Mouse (Mus musculus): ENCODE data around the gene Snx10.
A peak's percentile ranks its signal among the peaks of the same experiment; 100 is the strongest.
"Not testable (repeated sequence)": the region's sequence is repeated elsewhere in the genome, so short reads cannot be mapped to it uniquely, and the experiment has no call there.

The Snx10 gene

DNA sequence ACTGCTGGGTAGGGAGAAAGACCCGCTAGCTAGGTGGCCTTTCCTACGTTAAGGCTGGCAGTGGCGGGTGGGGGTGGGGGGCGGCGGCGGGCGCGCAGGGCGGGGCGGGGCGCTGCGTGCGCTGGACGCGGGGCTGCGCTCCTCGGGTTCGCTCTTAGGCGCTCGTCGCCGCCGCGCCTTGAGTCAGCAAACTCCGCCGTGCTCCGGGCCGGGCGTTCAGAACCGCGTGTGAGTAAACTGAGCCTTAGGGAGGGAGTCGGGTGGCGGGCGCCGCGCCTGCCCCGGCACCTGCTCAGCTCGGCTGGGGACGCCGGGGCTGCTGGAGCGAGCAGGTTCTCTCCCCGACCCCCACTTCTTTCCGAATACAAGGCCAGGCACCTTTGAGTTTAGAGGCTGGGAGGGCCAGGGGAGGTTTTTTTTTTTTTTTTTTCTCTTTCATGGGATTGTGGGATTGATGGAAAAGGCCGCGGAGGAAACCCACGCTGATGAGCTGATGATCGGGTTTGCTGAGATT is at the start of gene Snx10:
TSS of gene Snx10 (plus strand) at position 95 of the 514 bp plus-strand sequence.
- peak; percentile 60 for DNase-seq (ENCODE audit: extremely low spot score)

DNA sequence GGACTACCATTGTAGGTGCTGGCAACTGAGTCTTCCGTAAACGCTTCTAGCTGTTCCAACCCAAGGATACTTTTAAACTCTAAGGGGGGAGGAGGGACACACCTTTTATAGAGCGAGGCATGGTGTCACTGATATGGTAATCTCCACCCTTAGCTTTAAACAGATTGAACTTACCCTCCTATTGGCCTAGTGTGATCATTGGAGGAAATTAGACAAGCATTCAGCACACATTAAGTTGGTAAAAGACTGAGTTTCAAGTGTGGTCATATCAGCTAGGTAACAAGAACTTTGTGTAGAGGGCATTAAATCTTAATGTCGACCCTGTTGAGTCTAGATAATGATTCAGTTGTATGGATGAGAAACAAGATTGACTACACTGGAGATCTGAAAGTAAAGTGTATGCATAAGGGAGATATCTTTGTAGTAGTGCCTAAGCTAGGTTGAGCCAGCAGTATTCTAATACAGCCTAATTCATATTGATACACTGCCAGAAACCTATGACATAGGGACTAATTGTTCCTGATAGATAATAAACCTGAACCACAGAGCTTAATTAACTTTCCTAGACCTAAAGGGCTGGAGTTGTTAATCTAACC is 44.5 kb upstream of the Snx10 start:
- DNase-seq (ENCODE audit: extremely low spot score), result no peak

DNA sequence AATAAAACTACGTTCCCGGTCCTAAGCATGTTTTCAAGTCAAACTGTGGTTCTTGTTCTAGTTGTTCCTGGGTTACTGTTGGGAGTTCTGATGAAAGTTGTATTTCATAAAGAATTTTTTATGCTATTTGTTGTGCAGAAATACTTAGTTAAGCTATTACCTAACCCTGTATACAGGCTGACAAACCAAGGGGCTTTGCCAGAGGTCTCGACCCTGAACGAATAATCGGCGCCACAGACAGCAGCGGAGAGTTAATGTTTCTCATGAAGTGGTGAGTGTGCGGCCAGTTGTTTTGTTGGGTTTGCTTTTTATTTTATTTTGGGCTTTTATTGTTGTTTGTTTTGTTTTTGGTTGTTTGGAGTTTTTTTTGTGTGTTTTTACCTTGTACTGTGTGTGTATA is 42.2 kb upstream of the Snx10 start:
- DNase-seq (ENCODE audit: extremely low spot score), result no peak

DNA sequence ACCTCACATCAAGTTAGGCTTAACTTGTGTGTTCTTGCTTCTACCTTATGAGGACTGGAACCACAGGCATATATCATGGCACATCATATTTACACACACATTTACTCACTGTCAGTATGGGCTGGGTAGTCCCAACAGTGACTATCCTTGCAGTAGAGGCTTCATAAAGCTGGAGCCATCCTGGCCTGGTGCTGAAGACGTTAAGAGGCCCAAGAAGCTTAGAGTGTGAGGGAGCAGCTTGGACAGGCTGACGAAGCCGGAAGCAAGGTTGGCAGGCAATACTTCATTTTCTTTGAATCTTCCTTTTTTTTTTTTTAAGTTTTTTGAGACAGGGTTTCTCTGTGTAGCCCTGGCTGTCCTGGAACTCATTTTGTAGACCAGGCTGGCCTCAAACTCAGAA is 39.8 kb upstream of the Snx10 start:
- DNase-seq (ENCODE audit: extremely low spot score), result no peak

DNA sequence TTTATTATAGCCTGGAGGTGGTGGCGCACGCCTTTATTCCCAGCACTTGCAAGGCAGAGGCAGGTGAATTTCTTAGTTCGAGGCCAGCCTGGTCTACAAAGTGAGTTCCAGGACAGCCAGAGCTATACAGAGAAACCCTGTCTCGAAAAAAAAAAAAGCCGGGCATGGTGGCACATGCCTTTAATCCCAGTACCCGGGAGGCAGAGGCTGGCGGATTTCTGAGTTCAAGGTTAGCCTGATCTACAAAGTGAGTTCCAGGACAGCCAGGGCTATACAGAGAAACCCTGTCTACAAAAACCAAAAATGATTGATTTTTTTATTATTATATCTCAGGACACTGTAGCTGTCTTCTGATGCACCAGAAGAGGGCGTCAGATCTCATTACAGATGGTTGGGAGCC is 39.1 kb upstream of the Snx10 start:
- DNase-seq (ENCODE audit: extremely low spot score), result not testable (repeated sequence)

DNA sequence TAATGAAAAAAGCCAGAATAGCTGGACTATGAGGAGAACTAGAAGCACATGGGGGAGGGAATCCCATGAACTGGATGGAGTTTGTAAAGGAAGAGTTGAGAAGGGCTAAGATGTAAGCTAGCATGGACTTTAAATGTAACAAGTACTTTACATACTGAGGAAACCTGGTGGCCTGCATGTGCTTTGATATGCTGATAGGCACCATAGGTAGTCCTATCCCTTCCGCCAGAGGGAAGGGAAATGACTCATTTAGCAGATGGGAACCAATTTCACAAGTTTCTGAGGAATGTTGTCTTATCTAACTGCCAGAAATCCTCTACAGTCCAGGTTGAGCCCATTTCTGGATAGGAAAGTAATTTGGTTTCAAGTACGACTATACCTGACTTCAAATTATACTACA is 38.1 kb upstream of the Snx10 start:
- DNase-seq (ENCODE audit: extremely low spot score), result no peak

DNA sequence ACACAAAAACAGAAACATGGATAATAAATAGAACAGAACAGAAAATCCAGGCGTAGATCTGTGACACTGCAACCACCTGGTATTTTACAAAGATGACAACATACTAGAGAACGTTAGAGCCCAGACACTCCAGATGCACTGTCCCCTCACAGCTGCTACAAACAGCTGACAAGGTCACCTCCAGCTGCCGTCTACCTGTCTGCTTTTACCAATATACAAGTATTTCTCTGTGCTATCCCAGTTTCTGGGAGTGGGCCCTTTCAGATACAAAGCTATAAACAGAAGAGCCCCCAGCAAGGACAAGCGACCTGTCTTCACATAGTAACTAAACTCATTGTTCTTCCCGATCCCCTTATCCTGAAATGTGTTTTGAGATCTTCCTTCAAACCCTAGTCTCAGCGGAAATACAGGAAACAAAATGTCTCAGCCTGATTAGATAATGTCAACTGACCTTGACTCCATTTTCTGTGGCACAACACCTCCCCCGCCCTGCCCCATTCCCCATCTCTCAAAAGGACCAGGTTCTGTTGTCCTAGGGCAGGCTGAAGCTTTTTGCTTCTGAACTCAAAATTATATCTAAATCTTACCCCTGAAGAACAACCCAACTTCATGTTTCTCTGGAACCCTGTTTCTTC is 37.5 kb upstream of the Snx10 start:
- DNase-seq (ENCODE audit: extremely low spot score), result no peak

DNA sequence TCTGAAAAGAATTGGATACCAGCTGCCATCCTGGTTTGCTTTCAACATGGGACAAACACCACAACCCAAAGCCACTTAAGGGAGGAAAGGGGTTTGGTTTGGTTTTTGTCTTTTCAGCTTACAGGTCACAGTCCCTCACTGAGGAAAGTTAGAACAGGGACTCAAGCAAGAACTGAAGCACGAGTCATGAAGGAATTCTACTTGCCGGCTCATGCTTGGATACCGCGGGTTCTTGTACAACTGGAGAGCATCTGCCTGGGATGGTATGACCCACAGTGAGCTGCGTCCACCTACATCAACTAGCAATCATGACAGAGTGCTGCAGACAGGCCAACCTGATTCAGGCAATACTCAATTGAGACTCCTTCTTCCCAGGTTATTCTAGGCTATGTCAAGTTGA is 37.0 kb upstream of the Snx10 start:
- DNase-seq (ENCODE audit: extremely low spot score), result no peak

DNA sequence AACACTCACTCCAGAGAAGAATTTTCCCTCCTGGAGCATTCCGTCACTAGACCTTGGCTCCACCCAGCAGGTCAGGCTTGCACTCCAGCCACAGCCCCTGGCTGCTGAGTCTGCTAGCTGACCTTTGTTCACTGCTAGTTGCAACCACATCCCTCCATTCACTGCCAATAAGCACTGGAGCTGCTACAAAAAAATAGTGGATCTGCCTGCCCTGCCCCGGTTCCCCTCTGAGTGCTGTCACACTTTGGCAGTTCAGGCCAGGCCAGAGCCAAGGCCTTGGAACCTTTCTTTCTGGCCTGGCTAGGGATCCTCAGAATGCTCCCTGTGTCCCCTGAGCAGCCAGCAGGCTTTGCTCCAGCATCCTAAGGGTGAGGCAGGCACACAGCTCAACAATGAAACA is 33.9 kb upstream of the Snx10 start:
- no peak for DNase-seq (ENCODE audit: extremely low spot score)

DNA sequence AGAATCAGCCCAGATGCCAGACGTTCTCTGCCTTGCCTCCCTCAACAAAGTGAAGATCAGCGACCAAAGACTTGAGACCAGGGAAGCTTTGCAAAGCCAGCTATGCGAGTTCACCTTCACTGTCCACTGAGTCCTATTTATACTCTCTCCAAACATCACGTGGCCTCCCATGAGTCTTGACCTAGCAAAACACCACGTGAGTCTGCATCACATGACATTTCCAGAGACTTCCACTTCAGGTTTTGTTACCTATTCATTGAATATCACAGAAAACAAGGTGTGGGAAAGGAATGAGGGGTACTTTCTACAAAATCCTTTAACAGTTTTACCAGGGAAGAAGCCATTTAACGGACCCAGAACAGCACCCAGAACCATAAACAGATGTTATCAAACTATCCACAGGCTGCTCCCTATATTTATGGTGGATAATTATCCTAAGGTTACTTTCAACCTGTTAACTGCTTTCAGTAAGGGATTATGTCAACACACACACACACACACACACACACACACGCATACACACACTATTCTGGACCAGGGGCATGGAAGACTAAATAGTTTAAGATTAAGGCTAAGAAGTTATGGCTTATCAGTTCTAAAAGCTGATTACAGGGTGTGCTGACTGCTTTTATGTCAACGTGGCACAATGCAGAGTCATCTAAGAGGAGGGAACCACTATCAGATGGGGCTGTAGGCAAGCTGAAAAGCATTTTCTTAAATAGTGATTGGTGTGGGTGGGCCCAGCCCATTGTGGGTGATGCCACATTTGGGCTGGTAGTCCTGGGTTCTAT is 26.2 kb upstream of the Snx10 start:
- no peak for DNase-seq (ENCODE audit: extremely low spot score)

DNA sequence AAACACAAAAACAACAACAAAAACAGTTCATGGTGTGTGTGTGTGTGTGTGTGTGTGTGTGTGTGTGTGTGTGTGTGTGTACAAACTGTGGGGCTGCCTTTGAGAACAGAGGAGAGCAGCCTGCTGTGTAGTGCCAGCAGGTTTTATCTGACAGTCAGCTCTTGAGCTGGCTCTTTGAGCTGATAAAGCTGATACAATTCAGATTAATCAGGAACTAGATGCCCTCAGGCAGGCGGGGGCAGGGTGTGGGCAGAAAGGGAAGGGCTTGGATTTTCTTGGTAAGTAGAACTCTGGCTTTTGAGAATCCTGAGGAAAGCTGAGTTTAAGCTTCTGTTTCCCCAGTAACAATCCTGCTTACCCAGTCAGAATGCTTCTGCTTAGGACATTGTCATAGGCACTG is 18.0 kb upstream of the Snx10 start:
- DNase-seq (ENCODE audit: extremely low spot score), result no peak

DNA sequence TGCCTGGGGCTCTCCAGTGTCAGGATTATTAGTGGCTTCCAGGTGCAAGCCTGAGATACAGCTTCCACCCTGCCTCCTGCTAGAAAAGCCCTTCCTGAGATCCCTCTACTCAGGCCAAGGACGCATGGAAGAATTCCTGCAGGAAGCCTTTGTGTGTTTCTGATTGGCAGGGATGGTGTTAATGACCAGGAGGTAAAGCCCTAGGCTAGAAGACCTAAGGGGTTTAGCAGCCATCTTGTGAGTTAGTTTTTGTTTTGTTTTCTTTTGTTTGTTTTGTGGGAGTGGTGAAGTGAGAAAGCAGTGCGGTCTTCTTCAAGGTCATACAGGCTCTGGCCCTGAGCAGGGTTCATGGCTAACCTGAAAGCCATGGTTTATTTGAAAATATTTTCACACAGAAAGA is 16.1 kb upstream of the Snx10 start:
- DNase-seq (ENCODE audit: extremely low spot score), result no peak

DNA sequence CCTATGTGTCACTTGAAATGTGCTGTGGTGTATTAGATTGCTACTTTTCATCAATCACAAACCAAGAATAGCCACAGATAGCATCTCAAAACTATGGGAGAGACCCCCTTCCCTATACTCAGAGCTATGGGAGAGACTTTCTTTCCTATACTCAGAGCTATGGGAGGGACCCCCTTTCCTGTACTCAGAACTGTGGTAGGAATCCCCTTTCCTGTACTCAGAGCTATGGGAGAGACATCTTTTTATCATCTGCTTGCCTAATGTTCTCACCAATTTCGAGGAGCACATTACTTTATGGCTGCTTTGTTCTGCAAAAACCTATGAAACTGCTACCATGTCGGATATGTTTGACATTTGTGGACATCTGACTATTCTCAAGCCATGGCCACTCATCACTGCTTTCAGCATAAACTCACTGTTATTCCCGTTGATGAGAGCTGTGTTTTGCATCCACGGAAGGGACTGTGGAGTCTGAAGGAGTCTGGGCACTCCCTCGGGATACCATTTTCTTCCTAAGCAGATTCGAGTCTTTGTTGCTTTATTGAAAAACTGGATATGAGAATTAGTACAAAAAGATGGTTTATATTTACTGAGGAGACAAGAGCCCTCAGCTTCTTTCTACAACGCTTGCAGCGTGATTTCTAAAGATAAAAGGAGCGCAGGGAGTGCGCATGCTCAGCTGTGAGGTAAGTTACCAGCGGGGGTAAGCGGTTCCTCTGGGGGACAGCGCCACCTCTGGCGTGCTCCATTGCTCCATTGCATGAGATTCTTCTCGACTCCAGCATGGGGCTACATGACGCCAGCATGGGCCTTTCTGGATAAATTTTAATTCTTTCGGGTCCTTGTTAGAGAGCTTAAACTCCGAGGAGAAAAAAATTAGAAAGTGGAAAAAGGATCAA is 14.7 kb upstream of the Snx10 start:
- DNase-seq (ENCODE audit: extremely low spot score), result peak; percentile 79

DNA sequence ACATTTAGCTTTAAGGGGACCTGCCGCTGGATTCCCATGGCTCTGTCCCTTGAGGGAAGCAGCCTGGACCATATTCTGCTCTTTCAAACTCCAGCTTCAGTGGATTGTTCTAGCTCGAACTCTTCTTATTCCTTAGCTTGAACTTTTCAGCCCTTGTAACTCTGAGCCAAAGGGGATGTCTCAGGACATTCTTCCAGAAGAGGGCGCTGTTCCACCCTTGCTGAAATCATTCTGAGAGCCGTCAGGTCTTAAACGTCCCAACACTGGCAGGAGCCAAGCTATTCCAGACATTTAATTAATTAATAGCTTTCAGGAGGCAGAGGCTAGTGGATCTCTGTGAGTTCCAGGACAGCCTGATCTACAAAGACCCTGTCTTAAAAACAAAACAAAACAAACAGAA is 13.6 kb upstream of the Snx10 start:
- peak; percentile 33 for DNase-seq (ENCODE audit: extremely low spot score)

DNA sequence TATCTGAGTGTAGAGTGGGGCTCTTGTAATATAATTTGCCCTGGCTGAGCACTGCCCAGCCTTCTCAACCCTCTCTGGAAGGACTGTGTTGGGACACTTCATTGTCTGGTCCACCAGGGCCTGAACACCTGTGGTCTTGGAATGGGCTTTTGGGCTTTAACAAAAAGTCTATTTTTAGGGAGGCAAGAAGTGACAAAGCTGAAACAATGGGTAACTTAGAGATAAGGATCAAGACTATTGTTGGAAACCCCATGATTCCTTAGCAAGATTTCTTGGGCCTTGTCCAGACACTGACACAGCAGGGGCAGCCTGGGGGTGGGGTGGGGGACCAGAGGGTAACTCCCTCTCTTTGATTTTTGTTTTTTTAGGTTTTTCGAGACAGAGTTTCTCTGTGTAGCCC is 12.8 kb upstream of the Snx10 start:
- DNase-seq (ENCODE audit: extremely low spot score), result no peak

DNA sequence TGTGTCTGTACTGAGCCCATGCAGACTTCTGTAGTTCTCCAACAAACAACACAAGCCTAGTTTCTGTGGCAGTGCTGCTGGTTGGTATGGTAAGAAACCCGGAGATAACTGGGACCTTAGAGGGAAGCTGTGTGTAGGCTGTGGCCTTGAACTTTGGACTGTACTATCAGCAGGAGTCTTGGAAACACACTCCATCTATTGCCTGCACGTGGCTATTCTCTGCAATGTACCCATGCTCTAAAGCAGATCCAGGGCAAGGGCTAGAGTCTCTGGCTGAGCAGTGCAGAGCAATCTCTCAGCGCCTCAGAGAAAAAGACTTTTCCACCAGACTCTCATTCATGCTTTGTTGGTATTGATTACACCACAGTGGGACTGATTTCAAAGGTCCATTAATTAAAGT is 10.0 kb upstream of the Snx10 start:
- DNase-seq (ENCODE audit: extremely low spot score), result no peak

DNA sequence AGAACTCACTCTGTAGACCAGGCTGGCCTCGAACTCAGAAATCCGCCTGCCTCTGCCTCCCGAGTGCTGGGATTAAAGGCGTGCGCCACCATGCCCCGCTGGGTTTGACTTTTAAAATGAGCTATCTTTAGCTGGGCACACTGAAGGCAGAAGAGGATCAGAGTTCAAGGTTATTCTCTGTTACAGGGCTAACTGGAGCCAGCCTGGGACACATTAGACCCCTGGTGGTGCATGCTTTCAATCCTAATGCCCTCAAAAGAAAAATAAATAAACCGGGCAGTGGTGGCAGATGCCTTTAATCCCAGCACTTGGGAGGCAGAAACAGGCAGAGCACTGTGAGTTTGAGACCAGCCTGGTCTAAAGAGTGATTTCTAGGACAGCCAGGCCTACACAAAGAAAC is 8.8 kb upstream of the Snx10 start:
- no peak for DNase-seq (ENCODE audit: extremely low spot score)

DNA sequence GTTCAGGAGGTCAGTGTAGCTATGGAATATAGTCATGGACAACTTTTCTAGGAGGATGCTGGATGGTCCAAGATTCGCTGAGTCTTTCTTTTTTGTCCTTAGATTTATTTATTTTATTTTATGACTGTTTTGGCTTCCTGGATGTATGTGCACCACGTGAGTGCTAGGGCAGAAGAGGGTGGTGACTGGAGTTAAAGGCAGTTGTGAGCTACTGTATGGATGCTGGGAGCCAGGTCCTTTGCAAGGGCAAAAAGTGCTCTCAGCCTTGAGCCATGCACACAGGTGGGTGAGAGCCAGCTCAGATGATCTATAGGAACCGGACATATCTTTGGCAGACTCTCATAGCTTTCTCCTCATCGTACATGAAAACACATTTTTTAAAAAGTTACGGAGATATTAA is 391 bp upstream of the Snx10 start:
- DNase-seq (ENCODE audit: extremely low spot score), result no peak

DNA sequence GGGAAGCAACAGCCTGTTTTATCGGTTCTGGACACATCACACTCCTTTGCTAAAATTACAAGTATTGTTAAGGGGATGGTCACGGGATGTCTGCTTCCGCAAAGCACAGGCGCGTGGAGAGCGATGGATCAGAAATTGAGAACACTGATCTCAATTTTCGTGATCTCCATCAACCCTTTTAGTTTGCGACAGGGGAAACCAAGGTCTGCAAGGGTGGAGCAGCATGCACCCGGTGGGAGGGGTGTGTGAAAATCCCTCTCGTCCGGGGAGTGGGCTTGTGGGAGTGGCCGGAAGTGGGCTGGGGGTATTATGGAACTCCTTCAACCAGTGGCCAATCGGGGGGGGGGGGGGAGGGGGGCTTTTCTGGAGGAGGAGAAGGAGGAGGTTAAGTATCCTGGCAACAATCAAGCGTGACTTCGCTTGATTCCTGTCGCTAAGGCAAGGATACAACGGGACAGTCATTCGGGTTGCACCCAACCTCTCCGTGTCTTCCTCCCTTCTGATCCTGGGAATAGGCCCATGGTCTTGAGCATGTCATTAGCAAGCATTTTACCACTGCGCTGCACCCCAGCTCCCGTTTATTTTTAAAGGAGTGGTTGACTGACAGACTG is 725 bp downstream of the Snx10 start:
- peak; percentile 86 for DNase-seq (ENCODE audit: extremely low spot score)

DNA sequence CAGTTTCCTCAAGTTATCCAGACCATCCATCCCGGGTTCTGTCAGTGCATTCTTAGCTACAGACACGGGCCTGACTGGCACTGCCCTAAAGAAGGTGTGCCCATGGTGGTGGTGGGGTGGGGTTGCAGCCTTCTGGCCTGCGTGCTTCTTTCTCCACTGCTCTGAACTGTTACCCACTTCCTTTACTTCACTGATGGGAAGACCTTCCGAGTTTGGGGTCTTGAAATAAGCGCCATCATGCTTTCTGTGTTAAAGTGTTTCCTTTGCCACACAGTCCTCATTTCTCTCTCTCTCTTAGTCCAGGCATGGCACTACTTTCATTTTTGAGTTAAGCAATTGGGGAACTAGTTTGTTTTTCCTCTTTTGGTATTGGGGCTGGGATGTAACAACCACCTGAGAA is 1.3 kb downstream of the Snx10 start:
- no peak for DNase-seq (ENCODE audit: extremely low spot score)

DNA sequence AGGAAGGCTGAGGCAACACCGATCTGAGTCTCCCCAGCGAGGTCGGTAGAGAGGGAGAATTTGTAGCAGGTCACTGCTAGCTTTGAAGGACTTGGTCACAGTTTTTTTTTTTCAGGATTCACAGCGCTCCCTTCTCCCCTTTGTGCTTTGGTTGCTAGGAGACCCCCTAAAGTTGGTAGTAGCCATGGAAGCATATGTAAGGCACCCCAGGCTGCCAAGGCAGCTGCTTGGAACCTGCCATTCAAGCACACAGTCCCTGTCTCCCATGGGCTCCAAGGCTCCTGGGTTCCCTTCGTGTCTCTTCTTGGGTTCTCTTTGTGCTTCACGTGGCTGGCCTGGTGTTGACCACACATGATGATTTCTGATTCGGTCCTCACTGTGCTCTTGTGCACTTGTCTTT is 5.8 kb downstream of the Snx10 start:
- DNase-seq (ENCODE audit: extremely low spot score), result no peak
